Mouse (Mus musculus) CH12.LX (cell line): ENCODE results near the gene Cog7.

Experiments
- CTCF ChIP-seq, 2 experiments: IDR thresholded peaks in 1 of 2; conservative IDR thresholded peaks in 1 of 2; 2 replicates each; pipeline ENCODE4 v1.5.1; 2011 to 2012; ENCODE audit warnings: low read depth in 2 of 2, low read length in 2 of 2, improper control_type of control experiment in 1 of 2, inconsistent platforms in 1 of 2, mild to moderate bottlenecking in 1 of 2, moderate library complexity in 1 of 2
- GABPA ChIP-seq: IDR thresholded peaks from 2 replicates; pipeline ENCODE4 v1.6.1; 2012; ENCODE audit warnings: low read depth, low read length, improper control_type of control experiment, inconsistent platforms; ENCODE audit not compliant: insufficient replicate concordance
- MEF2A ChIP-seq: IDR thresholded peaks from 2 replicates; pipeline ENCODE4 v1.6.1; 2014; ENCODE audit warnings: low read depth, mild to moderate bottlenecking, inconsistent platforms, low read length, improper control_type of control experiment, borderline replicate concordance
- POLR2A ChIP-seq: IDR thresholded peaks from 2 replicates; pipeline ENCODE4 v1.6.1; 2011; ENCODE audit warnings: low read depth, mild to moderate bottlenecking, improper control_type of control experiment, low read length
- USF1 ChIP-seq: IDR thresholded peaks from 2 replicates; pipeline ENCODE4 v1.6.1; 2014; ENCODE audit warnings: low read depth, mild to moderate bottlenecking, inconsistent platforms, low read length, improper control_type of control experiment
- ZC3H11A ChIP-seq: IDR thresholded peaks from 2 replicates; pipeline ENCODE4 v1.6.1; 2012; ENCODE audit warnings: low read depth, mild to moderate bottlenecking, inconsistent platforms, low read length, improper control_type of control experiment

GRCm38 (mm10) chr7:122018978-122019377 lies 37.5 kb upstream of the Cog7 start:
- no peak for TF ChIP-seq MEF2A
- no peak for TF ChIP-seq USF1
- no peak for TF ChIP-seq POLR2A
- TF ChIP-seq GABPA: no peak
- TF ChIP-seq CTCF (conservative IDR thresholded peaks at IDR 0.05 in 1 of 2, IDR thresholded peaks at IDR 0.05 in 1 of 2; ENCODE audit: low read depth in 2 of 2, low read length in 2 of 2): no peak
- no peak for TF ChIP-seq ZC3H11A
